Mouse (Mus musculus) liver, adult 2 months (tissue): ENCODE measurements around the gene Mrpl30.

Experiments
- CTCF ChIP-seq: fragments of 200-500 bp; IDR thresholded peaks from 2 replicates; pipeline ENCODE4 v1.5.1; 2011; ENCODE audit warnings: low read depth, low read length, control low read depth
- POLR2A ChIP-seq: fragments of 200-500 bp; IDR thresholded peaks from 2 replicates; pipeline ENCODE4 v1.6.1; 2011; ENCODE audit warnings: low read length, control low read depth; ENCODE audit not compliant: insufficient read depth; ENCODE audit errors: extremely low read depth

DNA sequence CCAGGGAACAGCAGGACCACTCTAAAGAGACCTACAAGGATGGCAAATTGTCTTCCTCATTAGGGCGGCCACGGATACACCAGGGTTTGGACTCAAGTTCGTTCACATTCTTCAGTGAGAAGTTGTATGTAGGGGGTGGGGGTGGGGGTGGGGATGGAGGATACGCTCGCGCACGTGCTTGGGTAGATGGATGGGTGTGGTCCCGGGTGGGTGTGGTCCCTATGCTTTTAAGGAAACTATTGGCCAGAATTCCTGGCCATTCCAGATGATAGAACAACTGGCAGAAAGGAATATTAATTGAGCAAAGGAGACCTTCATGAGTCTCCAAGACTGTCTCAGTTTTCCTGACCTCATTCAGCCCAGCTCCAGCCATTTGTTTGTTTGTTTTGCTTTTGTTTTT lies 35.7 kb downstream of the Mrpl30 start:
- no peak for TF ChIP-seq CTCF
- TF ChIP-seq POLR2A: no peak
